Mouse (Mus musculus) bone marrow, adult 2 months (tissue): ENCODE measurements around the gene Phf12.

Source experiments
- CTCF ChIP-seq: fragments of 200-500 bp; IDR thresholded peaks from 2 replicates; pipeline ENCODE4 v1.5.1; 2011; ENCODE audit warnings: low read length, control low read depth; ENCODE audit not compliant: control insufficient read depth, insufficient read depth
- POLR2A ChIP-seq: fragments of 200-500 bp; IDR thresholded peaks from 2 replicates; pipeline ENCODE4 v1.6.1; 2011; ENCODE audit warnings: low read depth, mild to moderate bottlenecking, control low read depth, low read length, borderline replicate concordance; ENCODE audit not compliant: control insufficient read depth

GRCm38 (mm10) chr11:78040878-78041277 lies 58.3 kb downstream of the Phf12 start:
- TF ChIP-seq CTCF = no peak
- no peak for TF ChIP-seq POLR2A
